Mouse (Mus musculus): Measurements from ENCODE around the gene Gm5089.

DNA sequence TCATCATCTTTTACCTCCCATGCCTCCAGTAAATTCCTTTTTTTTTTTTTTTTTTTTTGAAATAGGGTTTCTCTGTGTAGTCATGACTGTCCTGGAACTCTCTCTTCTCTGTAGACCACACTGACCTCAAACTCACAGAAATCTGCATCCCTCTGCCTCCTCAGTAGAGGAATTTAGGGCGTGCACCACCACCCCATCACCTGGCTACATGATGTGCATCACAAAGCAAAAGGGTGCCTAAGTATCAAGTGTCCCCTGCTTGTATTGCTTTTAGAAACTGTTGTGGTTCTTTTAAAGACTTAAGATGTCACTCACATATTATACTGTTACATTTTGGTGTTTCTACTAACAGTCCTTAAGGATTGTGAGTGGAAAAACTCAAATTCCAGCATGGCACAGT, 57.8 kb downstream of the Gm5089 start:
- TF ChIP-seq CTCF (IDR thresholded peaks at IDR 0.05; ENCODE audit: low read depth) (no peak), EP300 (optimal IDR thresholded peaks at IDR 0.05) (no peak)
